Mouse (Mus musculus) embryonic stem cell, embryonic (primary cell): ENCODE measurements around the gene Rgl1.

Experiments used
- CTCF ChIA-PET, 4 experiments: fragments of 300-600 bp in 2 of 4; fragments of 350-600 bp in 2 of 4; sonication (Branson Sonifier 250); formaldehyde crosslinking; loops; one replicate each; lab custom pipeline; 2022; ENCODE audit warnings: inconsistent platforms in 2 of 4; lab: Charles Lee
- POLR2A ChIA-PET, 4 experiments: fragments of 300-600 bp in 2 of 4; fragments of 350-600 bp in 2 of 4; sonication (Branson Sonifier 250); formaldehyde crosslinking; loops; one replicate each; lab custom pipeline; 2022; ENCODE audit warnings: antibody characterized with exemption in 4 of 4, inconsistent platforms in 1 of 4; lab: Charles Lee

Rgl1 gene

DNA sequence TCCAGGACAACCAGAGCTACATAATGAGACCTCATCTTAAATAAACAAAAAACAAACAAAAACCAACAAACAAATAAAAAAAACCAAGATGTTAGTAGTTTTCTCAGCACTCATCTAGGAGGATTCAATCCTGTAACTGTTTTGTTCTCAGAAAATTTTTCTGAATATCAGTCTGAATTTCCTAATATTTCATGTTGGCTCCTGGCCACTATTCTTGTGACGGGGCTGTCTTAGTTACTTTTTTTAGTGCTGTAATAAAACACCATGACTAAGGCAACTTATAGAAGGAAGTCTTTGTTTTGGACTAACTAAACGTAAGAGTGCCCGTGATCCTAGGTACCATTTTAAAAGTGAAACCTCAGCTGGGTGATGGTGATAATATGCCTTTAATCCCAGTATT, 68.8 kb downstream of the Rgl1 start:
- POLR2A ChIA-PET: no interaction called here
- CTCF ChIA-PET: no interaction called here

DNA sequence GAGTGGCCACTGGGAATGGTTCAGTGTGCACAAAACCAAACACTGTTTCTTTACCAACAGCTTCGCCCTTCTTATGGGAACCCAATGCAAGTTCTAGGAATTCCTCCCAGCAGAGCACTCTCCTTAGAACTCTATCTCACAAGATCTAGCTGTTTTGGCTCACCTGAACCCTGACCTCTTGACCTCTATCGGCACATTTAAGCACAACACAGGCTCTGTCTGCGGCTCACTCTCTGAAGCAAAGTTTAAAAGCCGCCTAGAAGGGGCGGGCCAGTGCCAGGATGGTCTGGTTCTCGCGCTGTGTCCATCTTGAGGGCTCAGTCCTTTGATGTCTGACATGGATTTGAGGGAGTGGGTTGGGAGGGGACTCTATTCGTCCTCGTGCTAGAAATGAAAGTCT, 70.7 kb downstream of the Rgl1 start:
- ChIA-PET POLR2A (interaction anchor here in 1 of 4 experiments (0.9 to 1.1 kb wide), 2 partner anchors 19 to 23 kb away, joined by 3 read pairs; no protein-coding TSS in a partner anchor), CTCF (interaction anchor here in 1 of 4 experiments (0.6 to 0.8 kb wide), 2 partner anchors 17 to 49 kb away, joined by 3 to 4 read pairs; no protein-coding TSS in a partner anchor)

DNA sequence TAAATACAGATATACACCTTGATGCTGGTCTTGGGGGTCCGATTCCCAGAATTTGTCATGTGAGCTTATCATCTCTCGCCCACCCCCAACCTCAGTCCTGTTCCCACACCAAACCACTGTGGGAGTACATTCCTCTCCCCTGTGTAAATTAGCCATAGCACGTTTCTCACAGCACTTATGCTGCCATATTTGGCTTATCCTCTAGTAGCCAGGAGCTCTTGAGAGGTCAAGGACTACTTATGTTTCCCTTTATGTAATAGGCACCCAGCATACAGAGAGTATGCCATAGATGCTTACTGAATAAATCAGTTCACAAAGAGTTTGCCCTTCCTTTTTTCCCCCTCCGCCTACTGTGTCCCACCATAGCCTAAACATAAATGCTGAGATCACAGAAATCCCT, 76.2 kb downstream of the Rgl1 start:
- POLR2A ChIA-PET: no interaction called here

DNA sequence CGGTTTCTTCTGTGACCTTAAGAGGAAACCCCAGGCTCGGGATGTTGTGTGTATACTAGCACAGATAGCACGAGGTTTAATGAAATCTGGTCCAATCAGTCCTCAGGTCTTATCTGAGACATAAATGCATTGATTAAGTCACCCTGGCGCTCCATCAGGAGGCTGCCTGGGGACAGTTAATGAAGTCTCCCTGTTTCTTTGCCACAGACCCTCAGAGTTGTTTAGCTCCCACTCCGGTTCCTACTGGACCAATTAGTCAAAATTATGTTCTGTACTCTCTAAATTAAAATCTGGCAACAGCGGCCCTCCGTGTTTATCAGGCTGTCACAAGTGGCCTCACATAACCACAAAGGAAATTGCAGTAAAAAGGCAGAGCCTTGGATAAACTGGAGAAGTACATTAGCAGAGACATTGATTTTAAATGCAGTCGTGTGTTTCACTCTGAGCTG, 78.4 kb downstream of the Rgl1 start:
- ChIA-PET CTCF (interaction anchor here in 3 of 4 experiments (1.1 to 1.4 kb wide), 3 partner anchors 9 to 10 kb away, joined by 3 to 6 read pairs (median 4); no protein-coding TSS in a partner anchor), POLR2A (interaction anchor here in 2 of 4 experiments (0.9 to 1.1 kb wide), 2 partner anchors 9 to 1079 kb away, joined by 3 read pairs; no protein-coding TSS in a partner anchor)

More for the DNA sequence above, 76.2 kb downstream of the Rgl1 start:
- CTCF ChIA-PET: no interaction called here

DNA sequence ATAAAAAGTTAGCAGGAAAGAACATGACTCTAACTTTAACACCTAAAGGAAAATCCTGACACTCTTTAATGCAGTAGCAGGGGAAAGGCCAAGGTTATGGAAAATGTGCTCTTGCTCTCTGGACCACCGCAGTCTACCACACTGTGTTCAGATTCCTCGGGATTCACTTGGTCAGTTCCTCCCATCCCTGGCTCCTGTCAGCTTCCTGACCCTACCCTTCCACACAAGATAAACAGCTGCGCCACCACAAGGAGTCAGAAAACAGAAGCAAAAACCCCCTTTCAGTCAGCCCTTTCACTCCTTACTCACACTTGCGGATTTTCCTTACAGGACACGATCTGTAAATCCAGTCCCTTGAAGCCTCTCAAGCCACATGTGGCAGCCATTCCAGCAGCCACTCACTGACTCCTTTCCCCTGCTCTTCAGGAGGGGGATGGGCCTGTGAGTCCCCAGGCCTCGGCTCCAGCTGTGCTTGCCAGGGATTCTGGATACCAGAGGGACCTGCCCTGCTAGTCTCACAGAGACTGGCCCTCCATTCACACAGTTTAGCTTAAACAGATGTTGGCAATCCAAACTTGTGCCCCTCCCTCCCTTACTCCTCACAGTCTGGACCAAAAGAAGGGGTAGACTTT, 78.9 kb downstream of the Rgl1 start:
- POLR2A ChIA-PET: interaction anchor here in 2 of 4 experiments (0.9 to 1.1 kb wide), 2 partner anchors 8 to 1079 kb away, joined by 3 read pairs; no protein-coding TSS in a partner anchor
- CTCF ChIA-PET: interaction anchor here in 3 of 4 experiments (0.5 to 1.4 kb wide), 4 partner anchors 9 to 414 kb away, joined by 3 to 6 read pairs (median 4); no protein-coding TSS in a partner anchor

DNA sequence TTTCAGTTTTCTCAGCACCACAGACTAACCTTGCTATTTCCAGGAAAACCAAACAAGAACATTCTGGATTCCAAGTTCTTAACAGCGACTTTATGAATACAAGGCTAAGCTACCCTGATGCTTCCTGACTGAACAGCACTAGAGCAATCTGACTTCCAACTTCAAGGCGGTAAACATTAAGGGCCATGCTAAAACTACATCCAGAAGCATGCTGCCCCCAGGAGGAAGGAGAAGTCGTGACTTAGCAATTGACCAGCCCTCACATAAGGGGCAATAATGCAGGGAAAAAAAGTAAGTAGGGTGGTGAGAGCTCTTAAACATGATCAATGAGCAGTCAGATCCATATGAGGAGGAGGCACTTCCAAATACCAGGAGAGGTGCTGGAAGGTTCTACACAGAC, 80.6 kb downstream of the Rgl1 start:
- ChIA-PET CTCF (no interaction called here), POLR2A (interaction anchor here in 1 of 4 experiments (0.6 to 0.7 kb wide), 2 partner anchors 27 to 1065 kb away, joined by 3 to 5 read pairs; no protein-coding TSS in a partner anchor)

DNA sequence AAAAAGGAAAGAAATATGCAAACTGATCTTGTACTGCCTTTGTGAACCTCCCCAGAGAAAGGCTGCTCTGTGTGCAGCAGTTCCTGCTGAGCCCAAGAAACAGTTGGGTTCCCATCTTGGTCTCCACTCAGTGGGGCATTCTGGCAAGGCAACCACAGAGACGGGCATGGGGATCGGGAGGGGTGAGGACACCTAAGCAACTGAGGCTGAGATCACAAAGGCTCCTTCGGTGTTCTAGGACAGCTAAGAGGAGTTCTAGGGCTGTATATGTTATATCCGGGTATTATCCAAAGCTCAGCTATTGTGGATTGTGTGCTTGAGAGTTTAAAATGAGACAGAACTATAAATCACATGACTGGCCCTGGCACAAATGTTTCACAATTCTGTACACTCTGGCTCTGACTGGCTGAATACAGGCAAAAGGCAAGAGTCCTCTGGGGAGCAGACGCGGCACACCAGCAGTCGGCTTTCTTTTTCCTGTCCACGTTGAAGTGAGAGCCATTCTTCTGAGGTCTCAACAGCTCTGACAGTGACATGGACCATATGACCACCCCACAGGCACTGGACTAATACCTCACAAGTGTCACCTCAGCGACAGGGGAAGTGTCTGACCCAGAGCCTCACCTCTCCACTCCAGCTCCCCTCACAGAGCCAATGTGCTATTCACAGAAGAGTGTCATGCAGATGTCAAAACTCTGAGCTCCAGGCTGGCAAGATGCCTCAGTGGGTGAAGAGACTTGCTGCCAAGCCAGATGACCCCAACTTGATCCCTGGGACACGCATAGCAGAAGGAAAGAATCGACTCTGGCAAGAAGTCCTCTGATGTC, 83.6 kb downstream of the Rgl1 start:
- ChIA-PET CTCF (interaction anchor here in 2 of 4 experiments (0.6 kb wide), 2 partner anchors 122 to 1522 kb away, joined by 3 read pairs; no protein-coding TSS in a partner anchor), POLR2A (interaction anchor here in 1 of 4 experiments (0.6 kb wide), 1 partner anchor 824 kb away, joined by 7 read pairs; no protein-coding TSS in a partner anchor)

DNA sequence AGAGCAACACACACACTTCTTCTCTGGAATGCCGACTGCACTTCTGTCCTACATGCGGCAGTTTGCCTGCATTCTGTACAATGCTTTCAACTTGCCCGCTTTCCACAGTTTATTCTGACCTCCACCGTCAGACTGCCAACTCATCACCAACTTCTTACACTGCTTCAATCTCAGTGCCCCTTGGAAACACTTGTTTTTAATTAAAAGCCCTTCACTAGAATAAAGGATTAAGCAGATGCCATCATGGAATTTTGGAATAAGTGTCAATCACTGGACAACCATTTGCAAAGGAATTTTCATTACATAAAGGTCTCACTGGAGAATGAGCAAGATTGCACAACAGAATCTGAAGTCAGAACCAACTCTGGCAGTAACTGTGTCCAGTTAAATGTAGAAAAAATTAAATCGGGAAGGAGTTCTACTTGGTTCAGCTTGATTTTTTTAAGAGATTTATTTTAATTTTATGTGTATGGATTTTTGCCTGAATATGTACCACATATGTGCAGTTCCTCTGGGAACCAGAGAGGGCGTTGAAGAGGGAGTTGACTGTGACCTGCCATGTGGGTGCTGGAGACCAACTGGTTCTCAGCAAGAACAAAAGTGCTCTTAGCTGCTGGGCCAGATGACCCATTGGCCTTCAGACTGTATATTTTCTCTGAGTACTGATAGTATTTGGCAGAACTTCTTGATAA, 84.3 kb downstream of the Rgl1 start:
- CTCF ChIA-PET: interaction anchor here in 2 of 4 experiments (0.6 kb wide), 2 partner anchors 121 to 1992 kb away, joined by 3 read pairs; no protein-coding TSS in a partner anchor
- POLR2A ChIA-PET: no interaction called here

DNA sequence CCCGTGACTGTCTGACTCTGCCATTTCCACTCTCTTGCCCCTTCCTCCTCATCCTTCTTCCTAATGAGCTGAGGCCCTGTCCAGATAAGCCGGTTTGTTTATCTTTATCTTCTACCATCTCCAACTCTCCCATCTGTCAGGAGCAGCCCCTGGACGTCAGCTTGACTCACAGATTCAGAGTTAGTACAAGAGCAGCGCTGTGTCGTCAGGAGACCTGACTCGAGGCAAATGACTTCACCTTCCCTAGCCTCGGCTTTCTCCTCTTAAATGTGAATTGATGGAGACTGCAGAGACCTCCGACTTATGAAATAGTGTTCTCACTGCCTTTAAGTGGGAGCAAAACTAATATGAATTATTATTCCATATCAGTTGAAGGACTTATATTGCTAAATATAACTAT, 85.0 kb downstream of the Rgl1 start:
- ChIA-PET CTCF (interaction anchor here in 2 of 4 experiments (0.6 to 1.1 kb wide), 2 partner anchors 156 to 1992 kb away, joined by 3 read pairs; no protein-coding TSS in a partner anchor), POLR2A (no interaction called here)

DNA sequence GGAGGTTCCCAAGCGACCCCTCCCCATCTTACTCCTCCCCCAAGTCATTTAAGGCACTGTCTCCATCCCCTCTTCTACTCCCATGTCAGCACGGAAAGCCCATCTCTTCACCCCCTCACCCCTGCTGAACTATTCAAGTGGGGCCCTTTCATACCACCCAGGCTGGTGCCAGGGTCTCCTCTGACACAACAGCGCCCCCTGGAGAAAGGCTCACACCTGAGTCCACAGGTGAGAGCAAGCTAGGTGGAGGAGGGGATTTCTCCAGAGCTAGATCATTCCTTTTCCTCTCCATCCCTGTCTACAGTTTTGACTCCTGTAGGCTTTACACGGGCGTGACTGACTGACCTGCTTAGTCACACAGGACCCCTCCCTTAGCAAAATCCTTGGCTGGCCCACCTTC, 87.7 kb downstream of the Rgl1 start:
- ChIA-PET POLR2A (interaction anchor here (0.6 to 1.4 kb wide), 7 partner anchors 9 to 169 kb away, joined by 3 to 6 read pairs (median 3); no protein-coding TSS in a partner anchor), CTCF (interaction anchor here (0.5 to 2.3 kb wide), 45 partner anchors 9 to 803 kb away, joined by 3 to 24 read pairs (median 4); partner anchors contain the start of gene Colgalt2 (in 1 of the 4))

DNA sequence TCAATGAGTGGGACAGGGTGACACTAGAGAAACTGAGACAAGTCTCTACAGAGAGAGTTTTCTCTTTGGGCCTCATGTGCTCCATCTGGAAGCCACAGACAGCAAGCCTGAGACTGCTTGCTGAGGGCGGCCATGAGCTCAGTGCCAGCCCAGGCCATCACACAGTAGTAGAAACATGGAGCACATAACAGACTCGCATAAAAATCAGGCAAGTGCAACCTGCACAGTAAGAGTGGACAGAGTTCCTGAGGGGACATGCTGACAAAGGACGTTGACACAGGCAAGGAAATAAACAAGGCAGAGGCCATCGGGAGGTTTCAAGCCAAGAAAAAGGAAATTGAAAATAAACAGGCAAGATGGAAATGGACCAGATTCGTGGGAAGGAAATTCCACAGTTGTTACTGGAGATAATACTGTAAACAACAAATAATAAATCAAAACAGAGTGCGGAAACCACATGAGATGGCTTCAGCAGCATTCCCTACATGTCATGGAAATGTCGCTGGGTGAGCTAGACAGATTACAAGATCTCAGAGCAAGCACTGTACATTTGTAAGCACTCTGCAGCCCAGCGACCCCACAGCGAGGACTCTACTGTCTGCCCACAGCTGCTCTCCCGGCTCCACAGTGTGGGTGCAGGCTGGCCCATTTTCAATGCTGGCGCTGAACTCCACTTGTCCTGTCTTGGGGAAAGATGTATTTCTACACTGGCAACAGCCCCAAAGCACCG, 88.5 kb downstream of the Rgl1 start:
- ChIA-PET POLR2A (interaction anchor here in 3 of 4 experiments (0.6 to 1.1 kb wide), 3 partner anchors 25 to 153 kb away, joined by 3 to 4 read pairs (median 3); no protein-coding TSS in a partner anchor), CTCF (interaction anchor here (0.6 to 2.3 kb wide), 20 partner anchors 10 to 877 kb away, joined by 3 to 24 read pairs (median 5); no protein-coding TSS in a partner anchor)

DNA sequence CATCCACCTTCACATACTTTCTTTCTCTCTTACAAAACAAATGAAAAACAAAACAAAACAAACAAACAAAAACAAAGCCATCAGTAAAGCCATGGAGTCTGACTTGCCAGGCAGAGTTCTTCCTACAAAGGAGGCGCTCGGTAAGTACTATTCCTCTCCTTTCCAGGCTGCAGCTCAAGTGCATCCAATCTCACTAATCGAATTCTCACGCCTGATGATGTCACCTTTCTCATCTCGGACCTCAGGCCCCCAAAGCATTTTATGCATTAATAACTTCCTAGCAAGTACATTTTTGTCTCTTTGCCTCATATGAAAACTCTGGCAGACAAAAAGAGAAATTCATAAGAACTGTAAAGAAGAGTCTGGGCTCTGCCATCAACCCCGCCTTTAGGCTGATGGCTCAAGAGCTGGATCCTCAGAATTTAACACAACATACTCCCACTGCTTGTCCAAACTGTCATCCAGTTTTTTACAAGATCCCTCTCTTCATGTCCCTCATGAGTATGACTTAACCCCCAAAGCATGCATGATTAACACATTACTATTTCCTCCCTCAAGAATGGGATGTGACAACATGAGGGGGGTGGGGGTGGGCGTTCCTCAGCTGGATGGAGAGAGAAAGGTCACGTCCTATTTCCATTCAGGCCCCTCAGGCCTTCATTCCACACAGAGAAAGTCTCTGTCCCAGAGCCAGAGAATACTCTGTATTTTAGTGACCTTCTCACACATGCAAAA, 96.5 kb downstream of the Rgl1 start:
- POLR2A ChIA-PET: interaction anchor here in 2 of 4 experiments (0.7 to 1.3 kb wide), 2 partner anchors 16 to 694 kb away, joined by 4 to 6 read pairs; no protein-coding TSS in a partner anchor
- CTCF ChIA-PET: no interaction called here

DNA sequence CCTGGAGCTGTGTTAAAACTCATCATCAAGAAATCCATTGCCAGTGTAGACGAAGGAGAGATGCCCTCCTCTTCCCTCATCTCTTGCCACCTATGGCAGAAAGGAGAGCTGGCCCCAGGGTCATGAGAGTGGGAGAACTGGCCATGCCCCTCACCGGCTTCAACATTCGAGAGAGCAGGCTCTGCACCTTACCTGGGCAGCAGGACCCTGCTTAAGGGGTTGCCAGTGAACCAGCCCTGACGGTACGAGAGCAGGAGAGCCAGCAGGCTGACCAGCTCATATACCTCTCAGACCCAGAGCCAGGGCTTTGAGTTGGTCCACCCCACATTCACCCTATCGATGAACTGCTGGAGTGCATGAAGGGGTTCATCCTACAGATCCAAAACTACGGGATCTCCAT, 105.7 kb downstream of the Rgl1 start:
- CTCF ChIA-PET: interaction anchor here in 1 of 4 experiments (0.5 kb wide), 1 partner anchor 18 kb away, joined by 3 read pairs; no protein-coding TSS in a partner anchor
- POLR2A ChIA-PET: no interaction called here

DNA sequence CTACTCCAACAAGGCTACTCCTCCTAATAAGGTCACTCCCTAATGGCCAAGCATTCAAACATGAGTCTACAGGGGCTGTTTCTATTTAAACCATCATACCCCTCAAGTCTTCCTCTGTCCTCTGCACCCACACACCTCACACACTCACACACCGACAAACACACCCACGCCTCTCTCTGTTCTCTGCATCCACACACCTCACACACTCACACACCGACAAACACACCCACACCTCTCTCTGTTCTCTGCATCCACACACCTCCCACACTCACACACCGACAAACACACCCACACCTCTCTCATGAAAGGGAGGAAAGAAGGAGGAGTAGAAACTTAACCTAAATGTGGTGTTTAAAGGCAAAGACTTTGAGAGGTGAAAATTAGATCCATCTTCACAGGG, 106.2 kb downstream of the Rgl1 start:
- POLR2A ChIA-PET: no interaction called here
- CTCF ChIA-PET: no interaction called here

DNA sequence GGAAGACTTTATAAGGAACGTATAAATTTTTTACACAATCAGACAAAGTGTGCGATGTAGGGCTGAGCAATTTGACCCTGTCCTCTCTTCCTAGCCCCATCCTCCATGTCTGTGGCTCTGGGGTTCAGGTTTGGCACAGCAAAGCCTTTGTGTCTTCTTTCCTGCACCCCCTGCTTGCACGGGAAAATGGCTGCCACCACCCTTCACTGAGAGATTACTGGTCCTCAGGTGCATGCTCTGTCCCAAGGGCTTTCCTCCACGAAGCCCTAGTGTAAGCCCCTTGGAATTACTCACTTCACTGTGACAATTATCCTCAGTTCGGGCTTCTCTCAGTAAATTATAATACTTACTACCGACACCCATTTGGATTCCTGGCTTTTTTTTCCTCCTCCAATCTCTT, 109.5 kb downstream of the Rgl1 start:
- POLR2A ChIA-PET: no interaction called here
- CTCF ChIA-PET: no interaction called here

DNA sequence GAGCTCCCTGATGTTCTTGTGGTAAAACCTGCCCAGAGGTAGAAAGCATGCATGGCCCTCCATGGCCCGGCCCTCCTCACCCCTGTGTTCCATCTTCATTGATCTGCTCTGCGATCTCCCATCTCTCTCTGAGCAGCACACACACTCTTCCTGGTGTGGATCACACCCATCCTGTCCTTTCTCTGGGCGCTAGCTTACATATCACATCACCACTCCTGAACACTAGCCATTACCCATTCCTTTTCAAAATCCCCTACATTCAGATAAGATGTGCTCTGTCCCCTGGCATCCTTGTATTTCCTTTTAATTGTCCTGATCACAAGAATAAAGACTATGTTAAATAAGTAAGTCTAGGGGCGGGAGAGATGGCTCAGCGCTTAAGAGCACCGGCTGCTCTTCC, 111.3 kb downstream of the Rgl1 start:
- POLR2A ChIA-PET: interaction anchor here in 2 of 4 experiments (0.6 kb wide), 2 partner anchors 130 to 200 kb away, joined by 3 to 6 read pairs; no protein-coding TSS in a partner anchor

DNA sequence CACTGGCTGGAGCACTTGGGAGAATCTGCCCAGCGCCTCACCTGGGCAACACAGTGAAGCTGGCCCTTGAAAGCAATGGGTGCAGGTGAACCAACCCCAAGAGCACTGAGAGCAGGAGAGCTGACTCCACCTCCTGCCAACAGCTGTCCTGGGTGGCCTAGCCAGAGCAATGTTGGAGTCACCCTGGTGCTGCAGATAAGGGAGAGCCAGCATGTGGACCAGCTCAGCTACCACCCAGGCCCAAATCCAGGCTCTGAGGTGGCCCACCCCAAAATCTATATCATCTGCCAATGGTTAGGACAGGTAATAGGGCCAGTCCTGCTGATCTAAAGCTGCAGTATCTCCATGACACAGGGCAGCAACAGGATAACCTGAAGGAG, 114.7 kb downstream of the Rgl1 start:
- POLR2A ChIA-PET: no interaction called here
- CTCF ChIA-PET: interaction anchor here in 2 of 4 experiments (1.3 to 2.5 kb wide), 3 partner anchors 27 to 131 kb away, joined by 3 to 9 read pairs (median 6); no protein-coding TSS in a partner anchor

More for the DNA sequence above, 111.3 kb downstream of the Rgl1 start:
- CTCF ChIA-PET: no interaction called here
